Mouse (Mus musculus) frontal cortex, postnatal 36 days (tissue): ENCODE results near the gene Scp2.
"Not testable (repeated sequence)": the region's sequence is repeated elsewhere in the genome, so short reads cannot be mapped to it uniquely, and the experiment has no call there.

ENCODE experiments used
- DNase-seq, 2 experiments: peaks; one replicate each; pipeline ENCODE4 v3.0.0; 2022; ENCODE audit warnings: low spot score in 2 of 2

Gene Scp2

GRCm38 (mm10) chr4:108144880-108145279 lies at the start of gene Scp2:
Gene Scp2, minus strand, starts transcription at chr4:108144998.
- DNase-seq: no peak

- no peak for DNase-seq
These were observed 48.1 kb upstream of the Scp2 start for GRCm38 (mm10) chr4:108192821-108193323.

- DNase-seq: no peak
These were observed 37.5 kb upstream of the Scp2 start for GRCm38 (mm10) chr4:108182278-108182677.

- no peak for DNase-seq
These were observed 23.3 kb upstream of the Scp2 start for GRCm38 (mm10) chr4:108168056-108168455.

GRCm38 (mm10) chr4:108166874-108167273 lies 22.1 kb upstream of the Scp2 start:
- DNase-seq: peak in 1 of 2 experiments; percentile 21

- DNase-seq: peak in 1 of 2 experiments; percentile 7
These were observed 20.5 kb upstream of the Scp2 start, which contains the start of gene Echdc2 for GRCm38 (mm10) chr4:108165152-108165895. Gene Echdc2, plus strand, starts transcription at chr4:108165437.

- no peak for DNase-seq
These were observed 18.5 kb upstream of the Scp2 start for GRCm38 (mm10) chr4:108163291-108163690.

- no peak for DNase-seq
These were observed 17.1 kb upstream of the Scp2 start for GRCm38 (mm10) chr4:108161936-108162335.

- not testable (repeated sequence) for DNase-seq
These were observed 10.3 kb upstream of the Scp2 start for GRCm38 (mm10) chr4:108155141-108155540.

- not testable (repeated sequence) for DNase-seq
These were observed 756 bp upstream of the Scp2 start for GRCm38 (mm10) chr4:108145554-108145953.

- DNase-seq: no peak
These were observed 1.0 kb downstream of the Scp2 start for GRCm38 (mm10) chr4:108143778-108144177.

- DNase-seq: not testable (repeated sequence)
These were observed 1.6 kb downstream of the Scp2 start for GRCm38 (mm10) chr4:108143178-108143577.

GRCm38 (mm10) chr4:108136938-108137337 lies 7.9 kb downstream of the Scp2 start:
- DNase-seq: no peak

GRCm38 (mm10) chr4:108130452-108130851 lies 14.3 kb downstream of the Scp2 start:
- no peak for DNase-seq

- DNase-seq: no peak
These were observed 16.5 kb downstream of the Scp2 start for GRCm38 (mm10) chr4:108128339-108128738.

- DNase-seq: no peak
These were observed 17.3 kb downstream of the Scp2 start for GRCm38 (mm10) chr4:108127516-108127915.

GRCm38 (mm10) chr4:108126260-108126659 lies 18.5 kb downstream of the Scp2 start:
- no peak for DNase-seq

GRCm38 (mm10) chr4:108124104-108124503 lies 20.7 kb downstream of the Scp2 start:
- no peak for DNase-seq

- peak; percentile 94 for DNase-seq
These were observed 26.6 kb downstream of the Scp2 start for GRCm38 (mm10) chr4:108117924-108118876.

- peak; percentile 6 to 8 for DNase-seq
These were observed 27.3 kb downstream of the Scp2 start for GRCm38 (mm10) chr4:108117488-108117887.

GRCm38 (mm10) chr4:108116466-108116865 lies 28.3 kb downstream of the Scp2 start:
- no peak for DNase-seq

- DNase-seq: no peak
These were observed 34.1 kb downstream of the Scp2 start for GRCm38 (mm10) chr4:108110706-108111105.
